Mouse (Mus musculus): ENCODE data around the gene Chd3. TPM values are rescaled to one million over a fixed set of nuclear protein-coding genes. Genes with fewer than 3 reads are reported as not detected.

Chd3 gene
- polyA plus RNA-seq, 1 experiment from 2014 or later, result 46.9 TPM

DNA sequence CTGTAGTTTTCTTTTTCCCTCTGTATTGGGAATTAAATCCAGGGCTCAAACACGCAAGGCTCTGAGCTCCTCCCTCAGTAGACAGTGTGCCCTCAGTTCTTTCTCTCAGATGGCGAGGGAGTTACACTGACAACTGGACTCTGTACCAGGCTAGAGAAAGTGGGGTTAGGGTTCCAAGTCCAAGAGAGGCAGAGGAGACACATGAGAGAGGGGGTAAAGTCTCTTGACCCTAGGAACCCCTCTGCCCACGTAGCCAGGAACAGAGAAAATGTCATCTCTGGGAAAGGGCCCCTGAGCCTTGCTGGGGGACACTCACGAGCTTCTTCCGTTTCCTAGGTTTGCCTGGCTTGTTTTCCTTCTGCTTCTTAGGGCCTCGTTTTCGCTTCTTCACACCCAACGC lies 4.8 kb downstream of the Chd3 start:
- DNase-seq (ENCODE audit: low spot score), result no peak
- Histone ChIP-seq H3K9me3 (no peaks in the 10 kb centered on the region), H3K4me3 (peak overlapping the region; percentile 89), H3K36me3 (peaks cover 51% of the 10 kb centered on the region), H3K4me1 (replicated peaks) (peaks cover 66% of the 10 kb centered on the region), H3K27ac (peak overlapping the region; percentile 100), H3K27me3 (ENCODE audit: insufficient read depth, poor library complexity, severe bottlenecking) (no peaks in the 10 kb centered on the region)
- whole genome bisulfite sequencing, result 49% methylated on average over 8 of the region's 8 CpGs

GRCm38 (mm10) chr11:69362479-69362878 lies 6.7 kb downstream of the Chd3 start:
- Histone ChIP-seq H3K4me3 (no peak overlapping the region), H3K27ac (no peak overlapping the region), H3K9me3 (no peaks in the 10 kb centered on the region), H3K36me3 (peaks cover 70% of the 10 kb centered on the region), H3K27me3 (ENCODE audit: insufficient read depth, poor library complexity, severe bottlenecking) (no peaks in the 10 kb centered on the region), H3K4me1 (replicated peaks) (peaks cover 49% of the 10 kb centered on the region)
- DNase-seq (ENCODE audit: low spot score), result no peak
- WGBS, result 76% methylated on average over 2 of the region's 2 CpGs

DNA sequence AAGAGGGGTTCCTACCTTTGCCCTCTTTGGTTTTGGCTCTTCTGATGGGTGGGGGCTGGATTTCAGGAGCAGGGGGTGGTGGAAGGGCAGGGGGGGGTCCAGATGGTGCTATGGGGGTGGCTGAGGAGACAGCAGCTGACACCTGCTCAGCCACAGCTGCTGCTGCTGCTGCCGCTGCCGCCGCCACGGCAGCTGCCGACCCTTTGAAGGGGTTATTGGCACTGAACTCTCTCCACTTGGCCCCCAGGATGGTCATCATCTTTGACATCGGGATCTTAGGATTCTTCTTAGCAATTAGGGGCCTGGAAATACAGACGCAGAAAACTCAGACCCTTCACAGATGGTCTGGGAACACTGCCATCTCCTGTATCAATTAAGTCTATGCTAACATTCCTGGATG lies 7.2 kb downstream of the Chd3 start:
- Histone ChIP-seq H3K4me3 (no peak overlapping the region), H3K36me3 (peaks cover 74% of the 10 kb centered on the region), H3K27me3 (ENCODE audit: insufficient read depth, poor library complexity, severe bottlenecking) (no peaks in the 10 kb centered on the region), H3K27ac (peak overlapping the region; percentile 17; the same call in 1 of the 2 replicates), H3K4me1 (replicated peaks) (peaks cover 44% of the 10 kb centered on the region), H3K9me3 (no peaks in the 10 kb centered on the region)
- WGBS, result 79% methylated on average over 7 of the region's 7 CpGs
- no peak for DNase-seq (ENCODE audit: low spot score)

DNA sequence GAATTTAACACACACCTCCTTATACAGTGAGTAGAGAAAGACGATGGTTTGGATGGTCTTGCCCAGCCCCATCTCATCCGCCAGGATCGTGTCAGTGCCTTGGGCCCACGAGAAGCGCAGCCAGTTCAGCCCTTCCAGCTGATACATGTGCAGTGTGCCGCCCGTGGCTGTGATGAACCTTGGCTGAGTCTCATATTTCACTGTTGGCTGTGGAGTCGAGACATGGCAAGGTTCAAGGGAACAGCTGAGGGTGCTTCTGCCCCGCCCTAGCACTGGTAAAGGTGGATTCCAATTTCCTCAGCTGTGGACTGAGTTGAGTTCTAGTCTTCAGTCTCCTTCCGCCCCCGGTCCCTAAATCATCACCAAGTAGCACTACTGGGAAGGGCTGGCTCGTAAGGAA lies 11.5 kb downstream of the Chd3 start:
- 92% methylated on average over 12 of the region's 12 CpGs for WGBS
- DNase-seq (ENCODE audit: low spot score), result no peak
- H3K27me3 ChIP-seq (ENCODE audit: insufficient read depth, poor library complexity, severe bottlenecking), result no peaks in the 10 kb centered on the region
- H3K4me1 ChIP-seq (replicated peaks), result peaks cover 15% of the 10 kb centered on the region; the same call in 1 of the 2 replicates
- peaks cover 99% of the 10 kb centered on the region for H3K36me3 ChIP-seq
- no peak overlapping the region for H3K4me3 ChIP-seq
- no peak overlapping the region for H3K27ac ChIP-seq
- H3K9me3 ChIP-seq, result no peaks in the 10 kb centered on the region

- peaks cover 99% of the 10 kb centered on the region for H3K36me3 ChIP-seq
- no peaks in the 10 kb centered on the region for H3K27me3 ChIP-seq (ENCODE audit: insufficient read depth, poor library complexity, severe bottlenecking)
- DNase-seq (ENCODE audit: low spot score), result no peak
- 96% methylated on average over 5 of the region's 5 CpGs for WGBS
- H3K4me3 ChIP-seq, result no peak overlapping the region
- peaks cover 6% of the 10 kb centered on the region; the same call in 1 of the 2 replicates for H3K4me1 ChIP-seq (replicated peaks)
- H3K9me3 ChIP-seq, result no peaks in the 10 kb centered on the region
- H3K27ac ChIP-seq, result no peak overlapping the region
These were observed 12.7 kb downstream of the Chd3 start for GRCm38 (mm10) chr11:69356544-69356943.

- WGBS, result 90% methylated on average over 26 of the region's 26 CpGs
These were observed 22.8 kb downstream of the Chd3 start for GRCm38 (mm10) chr11:69346441-69346840.

GRCm38 (mm10) chr11:69340161-69341131 lies 28.8 kb downstream of the Chd3 start, which contains the start of gene Rnf227:
TSS of gene Rnf227 (plus strand) at chr11:69340461.
- Histone ChIP-seq H3K27ac (peak within 1 kb of the TSS; percentile 90), H3K9me3 (peaks cover 5% of the 10 kb centered on the region; the same call in 1 of the 2 replicates), H3K4me3 (peak within 1 kb of the TSS; percentile 63), H3K36me3 (peaks cover 28% of the 10 kb centered on the region), H3K27me3 (ENCODE audit: insufficient read depth, poor library complexity, severe bottlenecking) (peaks cover 31% of the 10 kb centered on the region), H3K4me1 (replicated peaks) (peaks cover 16% of the 10 kb centered on the region)
- WGBS, result 2% methylated on average over 99 of the region's 99 CpGs
- peak; percentile 87 for DNase-seq (ENCODE audit: low spot score)

More at GRCm38 (mm10) chr11:69346441-69346840, 22.8 kb downstream of the Chd3 start:
- H3K27ac ChIP-seq, result no peak overlapping the region
- H3K9me3 ChIP-seq, result no peaks in the 10 kb centered on the region
- no peak overlapping the region for H3K4me3 ChIP-seq
- H3K4me1 ChIP-seq (replicated peaks), result peaks cover 6% of the 10 kb centered on the region; the same call in 1 of the 2 replicates
- no peak for DNase-seq (ENCODE audit: low spot score)
- peaks cover 4% of the 10 kb centered on the region; the same call in 1 of the 2 replicates for H3K27me3 ChIP-seq (ENCODE audit: insufficient read depth, poor library complexity, severe bottlenecking)
- peaks cover 88% of the 10 kb centered on the region for H3K36me3 ChIP-seq

- peaks cover 5% of the 10 kb centered on the region; the same call in 1 of the 2 replicates for H3K9me3 ChIP-seq
- H3K27me3 ChIP-seq (ENCODE audit: insufficient read depth, poor library complexity, severe bottlenecking), result peaks cover 40% of the 10 kb centered on the region
- DNase-seq (ENCODE audit: low spot score), result no peak
- no peak overlapping the region for H3K4me3 ChIP-seq
- no peak overlapping the region for H3K27ac ChIP-seq
- peaks cover 26% of the 10 kb centered on the region for H3K4me1 ChIP-seq (replicated peaks)
- H3K36me3 ChIP-seq, result no peaks in the 10 kb centered on the region
- WGBS, result 77% methylated on average over 4 of the region's 4 CpGs
These were observed 34.4 kb downstream of the Chd3 start for GRCm38 (mm10) chr11:69334796-69335195.

- Histone ChIP-seq H3K4me3 (no peak overlapping the region), H3K27ac (no peak overlapping the region), H3K36me3 (no peaks in the 10 kb centered on the region), H3K27me3 (ENCODE audit: insufficient read depth, poor library complexity, severe bottlenecking) (peaks cover 40% of the 10 kb centered on the region), H3K9me3 (peaks cover 5% of the 10 kb centered on the region; the same call in 1 of the 2 replicates), H3K4me1 (replicated peaks) (peaks cover 26% of the 10 kb centered on the region)
- DNase-seq (ENCODE audit: low spot score), result no peak
- 60% methylated on average over 3 of the region's 3 CpGs for WGBS
These were observed 35.3 kb downstream of the Chd3 start for GRCm38 (mm10) chr11:69333922-69334321.

DNA sequence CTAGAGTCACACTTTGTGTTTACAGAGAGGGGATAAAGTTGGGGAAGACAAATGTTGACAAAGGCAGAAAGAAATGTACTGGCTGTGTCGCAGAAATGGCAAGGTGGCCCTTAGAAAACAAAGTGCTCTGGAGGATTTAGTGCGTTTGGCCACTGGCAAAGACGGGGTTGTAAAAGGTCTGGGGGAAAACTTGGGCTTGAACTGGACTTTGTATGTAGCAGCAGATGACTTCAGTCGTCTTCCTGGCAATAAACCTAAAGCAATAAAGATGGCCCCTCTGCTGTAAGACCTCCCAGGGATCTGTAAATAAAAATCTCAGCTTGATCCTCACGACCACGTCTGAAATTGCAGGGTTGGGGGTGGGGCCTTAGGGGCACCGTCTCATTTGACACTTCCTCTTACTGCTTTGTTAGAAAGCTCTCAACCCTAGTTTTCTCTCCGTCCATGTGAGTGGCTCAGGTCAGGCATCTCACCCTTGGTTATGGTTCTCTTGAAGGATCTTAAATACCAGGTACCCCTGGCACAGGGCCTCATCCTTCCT lies 36.4 kb downstream of the Chd3 start:
- H3K27ac ChIP-seq, result peak overlapping the region; percentile 85
- peaks cover 42% of the 10 kb centered on the region for H3K27me3 ChIP-seq (ENCODE audit: insufficient read depth, poor library complexity, severe bottlenecking)
- no peak for DNase-seq (ENCODE audit: low spot score)
- 36% methylated on average over 8 of the region's 8 CpGs for WGBS
- peaks cover 5% of the 10 kb centered on the region; the same call in 1 of the 2 replicates for H3K9me3 ChIP-seq
- no peaks in the 10 kb centered on the region for H3K36me3 ChIP-seq
- peaks cover 27% of the 10 kb centered on the region for H3K4me1 ChIP-seq (replicated peaks)
- peak overlapping the region; percentile 62 for H3K4me3 ChIP-seq

DNA sequence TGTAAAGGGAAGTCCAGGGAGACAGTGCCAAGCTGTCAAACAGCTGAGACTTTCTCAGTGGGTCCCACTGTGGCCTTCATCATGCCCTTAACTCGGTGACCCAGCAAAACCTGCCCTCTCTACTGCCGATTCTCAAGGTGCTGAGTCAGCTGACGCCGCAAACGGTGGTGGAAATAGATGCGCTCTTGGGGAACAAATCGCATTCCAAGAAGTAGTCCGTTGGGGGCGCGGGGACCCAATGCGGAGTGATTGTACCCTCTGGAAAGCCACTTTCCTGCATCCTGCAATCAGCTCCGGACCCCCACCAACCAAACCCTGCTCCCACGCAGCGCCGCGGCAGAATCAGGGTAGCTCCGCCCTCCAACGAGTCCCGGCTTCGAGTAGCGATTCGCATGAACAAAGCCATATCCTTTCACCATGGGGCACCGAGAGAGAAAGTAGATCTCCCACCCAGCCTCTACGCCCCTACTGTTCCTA lies 37.2 kb downstream of the Chd3 start:
- DNase-seq (ENCODE audit: low spot score), result peak; percentile 86
- WGBS, result 3% methylated on average over 24 of the region's 24 CpGs
- H3K27me3 ChIP-seq (ENCODE audit: insufficient read depth, poor library complexity, severe bottlenecking), result peaks cover 50% of the 10 kb centered on the region

GRCm38 (mm10) chr11:69331152-69331551 lies 38.1 kb downstream of the Chd3 start:
- Histone ChIP-seq H3K4me3 (peak overlapping the region; percentile 62), H3K9me3 (no peaks in the 10 kb centered on the region), H3K27ac (peak overlapping the region; percentile 12; the same call in 1 of the 2 replicates), H3K36me3 (no peaks in the 10 kb centered on the region), H3K4me1 (replicated peaks) (peaks cover 43% of the 10 kb centered on the region), H3K27me3 (ENCODE audit: insufficient read depth, poor library complexity, severe bottlenecking) (peaks cover 57% of the 10 kb centered on the region)
- no peak for DNase-seq (ENCODE audit: low spot score)
- 91% methylated on average over 6 of the region's 6 CpGs for WGBS

More for the DNA sequence above, 37.2 kb downstream of the Chd3 start:
- H3K4me1 ChIP-seq (replicated peaks), result peaks cover 35% of the 10 kb centered on the region
- H3K4me3 ChIP-seq, result peak overlapping the region; percentile 62
- peak overlapping the region; percentile 85 for H3K27ac ChIP-seq
- H3K36me3 ChIP-seq, result no peaks in the 10 kb centered on the region
- no peaks in the 10 kb centered on the region for H3K9me3 ChIP-seq
